Mouse (Mus musculus) forebrain, embryonic 15.5 days (tissue): ENCODE data around the gene Apol9a. TPM values are rescaled to one million over a fixed set of nuclear protein-coding genes. Genes with fewer than 3 reads are reported as not detected.
"Not testable (repeated sequence)": the region's sequence is repeated elsewhere in the genome, so short reads cannot be mapped to it uniquely, and the experiment has no call there.

Experiments
- ATAC-seq: fragments of 200-750 bp; cut with Nextera tagmentation; replicated peaks from 2 replicates; pipeline ENCODE4 v1.8.0; 2017; ENCODE audit warnings: mild to moderate bottlenecking, moderate TSS enrichment, moderate library complexity
- H3K27ac ChIP-seq: fragments of 300-500 bp; sonication (generic); replicated peaks from 2 replicates; pipeline ENCODE4 v1.5.1; 2015; ENCODE audit warnings: mild to moderate bottlenecking, inconsistent platforms
- H3K27me3 ChIP-seq: fragments of 300-500 bp; sonication (generic); 2 replicates; pipeline ENCODE4 v1.6.1; 2015; ENCODE audit warnings: inconsistent platforms
- H3K36me3 ChIP-seq: fragments of 300-500 bp; sonication (generic); 2 replicates; pipeline ENCODE4 v1.6.1; 2015; ENCODE audit warnings: mild to moderate bottlenecking, inconsistent platforms
- H3K4me1 ChIP-seq: fragments of 300-500 bp; sonication (generic); 2 replicates; pipeline ENCODE4 v1.6.1; 2015; ENCODE audit warnings: inconsistent platforms
- H3K4me2 ChIP-seq: fragments of 300-500 bp; sonication (generic); replicated peaks from 2 replicates; pipeline ENCODE4 v1.6.1; 2015; ENCODE audit warnings: mild to moderate bottlenecking, inconsistent platforms
- H3K4me3 ChIP-seq: fragments of 300-500 bp; sonication (generic); 2 replicates; pipeline ENCODE4 v1.5.1; 2015; ENCODE audit warnings: mild to moderate bottlenecking, inconsistent platforms
- H3K9ac ChIP-seq: fragments of 300-500 bp; sonication (generic); replicated peaks from 2 replicates; pipeline ENCODE4 v1.6.1; 2015; ENCODE audit warnings: mild to moderate bottlenecking, inconsistent platforms
- H3K9me3 ChIP-seq: fragments of 300-500 bp; sonication (generic); 2 replicates; pipeline ENCODE4 v1.6.1; 2016; ENCODE audit warnings: inconsistent platforms
- WGBS: fragments of 180-500 bp; shearing (Covaris S2); methylation state at CpG from one replicate; pipeline ENCODE4 v1.1.7; 2015; ENCODE audit warnings: mixed read lengths; 5-methylcytosine and 5-hydroxymethylcytosine counted together
- polyA plus RNA-seq: library from polyadenylated mRNA; unstranded; fragments of >200 nt; fragmentation: Nextera tagmentation; extraction: Ambion mirVana; gene quantifications from 2 replicates; pipeline ENCODE4 v1.2.1, GENCODE M21; 2015

The Apol9a gene
- polyA plus RNA-seq, 1 experiment from 2014 or later, result 0.11 TPM

DNA sequence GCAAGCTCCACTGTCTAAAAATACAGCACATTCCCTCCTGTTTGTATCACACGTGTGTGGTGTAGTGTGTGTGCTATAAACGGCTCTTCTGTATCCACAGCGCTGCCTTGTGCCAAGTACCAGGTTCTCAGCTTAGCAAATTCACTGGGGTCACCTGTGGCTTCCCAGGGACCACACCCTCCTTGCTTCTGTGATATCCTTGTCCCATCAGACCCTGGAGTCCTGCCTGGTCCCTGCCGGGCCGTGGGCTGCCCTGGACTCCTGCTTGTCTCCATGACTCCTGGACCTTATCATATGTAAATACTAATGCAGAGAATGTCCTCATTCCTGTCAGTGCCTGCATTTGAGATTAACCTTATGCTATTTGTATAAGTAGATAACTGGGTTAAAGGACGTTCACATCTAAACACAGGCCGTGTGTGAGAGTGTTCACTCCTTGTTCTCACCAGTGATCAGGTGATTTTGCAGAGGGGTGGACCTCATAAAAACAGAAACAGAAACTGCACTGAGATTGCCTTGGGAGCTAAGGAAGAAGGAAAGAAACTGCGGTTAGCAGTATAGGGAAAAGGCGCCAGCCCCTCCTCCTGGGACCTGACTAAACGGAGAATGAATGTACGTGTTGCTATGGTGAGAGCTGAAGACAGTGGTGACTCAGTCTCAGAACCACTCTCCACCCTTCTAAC, 13.3 kb downstream of the Apol9a start:
- WGBS, result 82% methylated on average over 11 of the region's 11 CpGs
- not testable (repeated sequence) for H3K27ac ChIP-seq, ATAC-seq

DNA sequence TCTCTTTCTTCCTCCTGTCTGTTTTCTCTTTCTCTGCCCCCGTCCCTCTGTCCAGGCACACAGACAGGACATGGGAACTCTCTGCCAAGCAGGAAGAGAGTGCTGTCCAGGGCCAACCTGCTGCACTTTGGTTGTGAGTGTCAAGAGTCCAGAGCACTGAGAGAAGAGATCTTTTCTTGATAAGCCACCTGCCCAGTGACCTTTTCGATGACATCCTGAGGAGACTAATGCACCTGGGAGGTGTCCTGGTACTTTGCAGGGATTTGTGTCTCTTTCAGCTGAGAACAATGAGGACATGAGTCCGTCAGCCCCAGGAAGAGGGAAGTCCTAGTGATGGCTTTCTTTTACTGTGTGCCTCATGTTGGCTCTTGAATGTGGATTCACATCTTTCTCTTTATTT, 17.1 kb downstream of the Apol9a start:
- not testable (repeated sequence) for ATAC-seq, H3K4me1 ChIP-seq, H3K4me2 ChIP-seq, H3K4me3 ChIP-seq, H3K27ac ChIP-seq, H3K36me3 ChIP-seq, H3K27me3 ChIP-seq, H3K9me3 ChIP-seq, H3K9ac ChIP-seq
- WGBS, result 67% methylated on average over 3 of the region's 3 CpGs

More for the DNA sequence above, 13.3 kb downstream of the Apol9a start:
- H3K4me3 ChIP-seq, H3K9me3 ChIP-seq, H3K27me3 ChIP-seq, H3K36me3 ChIP-seq, H3K4me2 ChIP-seq, H3K4me1 ChIP-seq, H3K9ac ChIP-seq: not testable (repeated sequence)

DNA sequence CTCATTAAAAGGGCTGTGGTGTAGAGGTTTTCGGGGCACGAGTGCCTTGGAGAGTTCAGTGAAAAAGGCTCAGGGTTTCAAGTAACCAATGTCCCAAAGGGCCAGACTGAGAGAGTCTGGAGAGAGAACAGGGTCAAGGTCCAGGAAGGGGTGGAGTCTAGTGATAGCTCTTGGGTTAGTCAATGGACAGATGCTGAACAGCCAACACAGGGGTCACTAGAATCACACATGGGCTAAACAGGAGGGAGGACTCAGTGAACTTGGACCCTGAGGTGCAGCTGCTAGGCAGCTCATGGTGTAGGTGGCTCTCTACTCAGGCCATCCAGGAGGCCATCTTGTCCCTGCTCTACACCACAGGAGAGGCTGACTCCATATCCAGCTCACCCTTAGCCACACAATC, 23.5 kb downstream of the Apol9a start:
- Histone ChIP-seq H3K4me1 (no peaks in the 10 kb centered on the region), H3K27me3 (no peaks in the 10 kb centered on the region), H3K27ac (no peak overlapping the region), H3K9ac (no peak overlapping the region), H3K4me3 (no peak overlapping the region), H3K36me3 (no peaks in the 10 kb centered on the region), H3K4me2 (no peak overlapping the region), H3K9me3 (no peaks in the 10 kb centered on the region)
- ATAC-seq, result no peak
- WGBS, result 93% methylated on average over 2 of the region's 2 CpGs

DNA sequence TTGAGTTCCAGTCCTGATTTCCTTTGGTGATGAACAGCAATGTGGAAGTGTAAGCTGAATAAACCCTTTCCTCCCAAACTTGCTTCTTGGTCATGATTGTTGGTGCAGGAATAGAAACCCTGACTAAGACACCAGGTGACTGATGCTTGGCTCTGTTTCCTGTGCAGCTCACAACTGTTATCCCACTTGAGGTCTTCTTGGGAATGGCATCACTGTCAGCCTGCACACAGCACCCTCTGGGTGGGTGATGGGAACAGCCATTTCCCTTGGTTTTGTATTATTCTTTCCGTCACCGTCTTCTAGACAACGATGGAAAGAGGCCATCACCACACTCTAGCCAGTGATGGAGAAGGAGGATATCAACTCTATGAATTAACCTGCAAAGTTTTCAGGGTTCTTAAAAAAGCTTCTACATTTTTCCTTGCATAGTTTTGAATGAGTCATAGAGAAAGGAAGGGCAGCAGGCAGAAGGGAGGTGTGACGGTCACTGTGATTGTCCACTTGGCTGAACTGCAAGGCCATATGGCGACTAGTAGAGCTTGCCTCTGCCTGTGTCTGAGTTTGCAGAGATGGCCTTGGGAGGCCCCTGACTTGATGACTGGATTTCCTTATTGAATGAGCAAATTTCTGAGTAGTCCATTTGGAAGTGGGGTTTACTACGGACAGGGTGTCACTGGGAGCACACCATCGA, 26.4 kb downstream of the Apol9a start:
- Histone ChIP-seq H3K4me1 (no peaks in the 10 kb centered on the region), H3K9ac (no peak overlapping the region), H3K9me3 (no peaks in the 10 kb centered on the region), H3K4me2 (no peak overlapping the region), H3K27ac (no peak overlapping the region), H3K36me3 (no peaks in the 10 kb centered on the region), H3K27me3 (no peaks in the 10 kb centered on the region), H3K4me3 (no peak overlapping the region)
- ATAC-seq, result no peak
- WGBS, result 95% methylated on average over 7 of the region's 7 CpGs

DNA sequence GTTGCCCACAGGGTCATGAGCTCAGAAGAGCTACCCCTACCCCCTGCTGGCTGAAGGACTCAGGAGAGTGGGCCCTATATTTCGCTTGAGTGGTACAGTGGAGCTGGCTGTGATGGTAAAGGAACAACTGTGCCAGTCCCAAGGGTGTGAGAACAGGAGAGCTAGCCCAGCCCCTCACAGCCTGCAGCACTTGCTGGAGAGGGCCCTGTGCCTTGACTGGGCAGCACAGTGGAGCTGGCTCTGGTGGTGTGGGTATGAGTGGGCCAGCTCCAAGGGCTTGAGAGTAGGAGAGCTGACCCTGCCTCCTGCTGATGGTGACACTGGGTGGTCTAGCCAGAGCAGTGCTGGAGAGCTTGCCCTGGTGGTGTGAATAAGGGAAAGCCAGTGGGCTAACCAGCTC, 28.1 kb downstream of the Apol9a start:
- H3K27me3 ChIP-seq, result no peaks in the 10 kb centered on the region
- 76% methylated on average over 1 of the region's 1 CpGs for WGBS
- no peak overlapping the region for H3K27ac ChIP-seq
- no peaks in the 10 kb centered on the region for H3K4me1 ChIP-seq
- H3K9ac ChIP-seq, result no peak overlapping the region
- no peaks in the 10 kb centered on the region for H3K9me3 ChIP-seq
- no peaks in the 10 kb centered on the region for H3K36me3 ChIP-seq
- no peak overlapping the region for H3K4me2 ChIP-seq
- H3K4me3 ChIP-seq, result no peak overlapping the region
- ATAC-seq, result no peak

DNA sequence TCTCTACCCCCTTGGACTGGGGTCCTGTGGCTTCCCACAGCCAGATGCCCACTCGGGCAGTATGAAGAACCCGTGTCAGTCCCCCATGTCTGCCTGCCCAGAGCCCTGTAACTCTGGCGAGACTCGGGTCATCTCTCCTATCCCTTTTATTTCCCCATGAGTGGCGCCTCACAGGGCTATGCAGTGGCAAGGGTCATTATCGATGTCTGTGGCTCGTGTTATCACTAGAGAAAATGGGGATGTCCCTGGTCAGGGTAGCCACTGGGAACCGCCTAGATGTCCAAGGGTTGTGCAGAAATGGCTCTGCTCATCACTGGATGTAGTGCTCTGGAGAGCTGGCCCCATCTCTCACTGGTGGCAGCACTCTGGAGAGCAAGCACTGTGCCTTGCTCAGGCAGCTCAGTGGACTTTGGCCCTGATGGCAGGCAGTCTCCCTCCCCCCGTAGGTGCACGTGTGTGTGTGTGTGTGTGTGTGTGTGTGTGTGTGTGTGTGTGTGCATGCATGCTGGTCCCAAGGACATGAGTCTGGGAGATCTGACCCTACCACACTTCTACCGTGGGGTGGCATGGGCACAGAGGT, 28.6 kb downstream of the Apol9a start:
- H3K27ac ChIP-seq, result no peak overlapping the region
- WGBS, result 87% methylated on average over 11 of the region's 11 CpGs
- no peak overlapping the region for H3K9ac ChIP-seq
- H3K36me3 ChIP-seq, result no peaks in the 10 kb centered on the region
- no peaks in the 10 kb centered on the region for H3K27me3 ChIP-seq
- H3K9me3 ChIP-seq, result no peaks in the 10 kb centered on the region
- H3K4me3 ChIP-seq, result no peak overlapping the region
- H3K4me2 ChIP-seq, result no peak overlapping the region
- no peaks in the 10 kb centered on the region for H3K4me1 ChIP-seq
- no peak for ATAC-seq

DNA sequence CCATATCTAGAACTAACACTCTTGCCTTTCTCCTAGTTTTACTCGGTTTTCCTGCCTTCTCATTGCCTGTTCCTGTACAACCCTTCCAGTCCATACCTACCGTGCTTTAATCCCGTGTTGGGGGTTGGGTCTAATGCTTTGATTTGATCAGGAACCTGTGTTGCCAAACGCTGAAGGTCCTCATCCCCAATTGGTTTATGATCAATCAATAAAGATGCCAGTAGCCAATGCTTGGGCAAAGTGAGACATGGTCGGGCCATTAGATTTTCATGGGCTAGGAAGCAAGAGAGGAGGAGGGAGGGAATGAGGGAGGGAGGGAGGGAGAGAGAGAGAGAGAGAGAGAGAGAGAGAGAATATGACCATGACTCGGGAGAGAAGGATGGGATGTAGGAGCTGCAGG, 29.5 kb downstream of the Apol9a start:
- Histone ChIP-seq H3K9ac (no peak overlapping the region), H3K4me1 (no peaks in the 10 kb centered on the region), H3K27me3 (no peaks in the 10 kb centered on the region), H3K27ac (no peak overlapping the region), H3K4me3 (no peak overlapping the region), H3K9me3 (no peaks in the 10 kb centered on the region), H3K36me3 (no peaks in the 10 kb centered on the region), H3K4me2 (no peak overlapping the region)
- 77% methylated on average over 6 of the region's 6 CpGs for WGBS
- no peak for ATAC-seq

DNA sequence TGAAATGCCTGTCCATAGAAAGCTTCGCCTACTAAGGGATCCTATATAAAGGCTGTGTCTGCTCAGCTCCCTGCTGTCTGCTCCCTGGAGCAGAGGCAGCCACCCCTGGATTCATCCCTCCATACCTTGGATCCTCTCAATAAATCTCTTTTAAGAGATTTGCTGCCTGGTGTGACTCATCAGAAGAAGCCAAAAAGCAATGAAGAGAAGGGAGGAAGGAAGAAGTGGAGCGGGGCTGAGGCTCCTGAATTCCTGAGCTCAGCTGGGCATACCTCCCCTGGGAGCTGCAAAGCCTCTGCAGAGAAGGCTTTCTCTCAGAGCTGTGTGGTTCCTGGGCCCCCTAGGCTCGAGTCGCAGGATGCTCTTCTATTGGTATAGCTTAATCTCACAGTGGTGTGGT, 31.0 kb downstream of the Apol9a start:
- no peaks in the 10 kb centered on the region for H3K36me3 ChIP-seq
- no peak for ATAC-seq
- no peak overlapping the region for H3K27ac ChIP-seq
- no peak overlapping the region for H3K4me2 ChIP-seq
- H3K9me3 ChIP-seq, result no peaks in the 10 kb centered on the region
- H3K4me1 ChIP-seq, result no peaks in the 10 kb centered on the region
- 41% methylated on average over 4 of the region's 4 CpGs for WGBS
- H3K9ac ChIP-seq, result no peak overlapping the region
- no peak overlapping the region for H3K4me3 ChIP-seq
- H3K27me3 ChIP-seq, result no peaks in the 10 kb centered on the region

DNA sequence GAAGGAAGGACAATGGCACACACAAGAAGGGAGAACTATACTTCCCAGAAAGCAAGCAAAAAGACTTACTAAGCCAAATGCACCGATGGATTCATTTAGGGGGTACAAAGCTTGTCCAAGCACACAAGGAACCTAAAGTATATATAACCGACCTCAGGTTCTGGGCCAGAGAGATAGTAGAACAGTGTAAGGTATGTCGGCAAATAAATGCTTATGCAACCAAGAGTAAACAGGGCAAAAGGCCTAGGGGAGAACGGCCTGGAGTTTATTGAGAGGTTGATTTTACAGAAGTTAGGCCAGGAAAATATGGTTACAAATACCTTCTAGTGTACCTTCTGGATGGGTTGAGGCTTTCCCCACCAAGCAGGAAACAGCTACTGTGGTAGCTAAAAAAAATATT, 33.5 kb downstream of the Apol9a start:
- WGBS, result 93% methylated on average over 4 of the region's 4 CpGs
- H3K27me3 ChIP-seq, result no peaks in the 10 kb centered on the region
- H3K9me3 ChIP-seq, result no peaks in the 10 kb centered on the region
- H3K36me3 ChIP-seq, result no peaks in the 10 kb centered on the region
- H3K9ac ChIP-seq, result no peak overlapping the region
- H3K4me3 ChIP-seq, result no peak overlapping the region
- H3K4me1 ChIP-seq, result no peaks in the 10 kb centered on the region
- no peak overlapping the region for H3K4me2 ChIP-seq
- no peak for ATAC-seq
- H3K27ac ChIP-seq, result no peak overlapping the region

DNA sequence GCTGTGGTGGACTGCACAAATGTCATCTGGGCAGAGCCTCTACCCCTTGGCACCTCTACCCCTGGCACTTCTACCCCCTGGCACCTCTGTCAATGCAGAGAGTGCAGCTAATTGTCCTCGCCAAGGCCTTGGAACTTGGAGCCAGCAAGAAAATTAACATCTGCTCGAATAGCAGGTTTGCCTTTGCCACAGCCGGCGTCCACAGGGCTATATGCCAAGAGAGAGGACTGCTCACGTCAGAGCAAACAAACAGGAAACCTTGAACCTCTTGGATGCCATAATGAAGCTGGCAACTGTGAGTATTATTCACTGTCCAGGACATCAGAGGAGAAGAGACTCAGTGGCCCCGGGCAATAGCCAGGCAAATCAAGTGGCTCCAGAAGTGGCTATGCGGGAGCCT, 34.0 kb downstream of the Apol9a start:
- Histone ChIP-seq H3K27ac (no peak overlapping the region), H3K9ac (no peak overlapping the region), H3K27me3 (no peaks in the 10 kb centered on the region), H3K4me3 (no peak overlapping the region), H3K4me1 (no peaks in the 10 kb centered on the region), H3K4me2 (no peak overlapping the region), H3K36me3 (no peaks in the 10 kb centered on the region), H3K9me3 (no peaks in the 10 kb centered on the region)
- ATAC-seq, result no peak
- WGBS, result 59% methylated on average over 7 of the region's 7 CpGs

DNA sequence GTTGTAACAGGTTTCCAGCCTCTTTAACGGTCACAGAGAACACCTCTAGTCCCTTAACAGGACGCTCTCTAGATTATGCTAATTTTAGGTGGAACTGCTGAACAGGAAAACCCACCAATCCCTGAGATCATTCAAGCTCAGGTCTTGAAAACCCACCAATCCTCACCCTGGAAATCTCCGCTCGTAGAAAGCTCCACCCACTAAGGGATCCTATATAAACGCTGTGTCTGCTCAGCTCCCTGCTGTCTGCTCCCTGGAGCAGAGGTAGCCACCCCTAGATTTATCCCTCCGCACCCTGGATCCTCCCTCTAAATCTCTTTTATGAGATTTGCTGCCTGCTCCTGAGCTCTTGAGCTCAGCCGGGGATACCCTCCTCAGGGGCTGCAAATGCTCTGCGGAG, 40.3 kb downstream of the Apol9a start:
- ATAC-seq, result no peak
- no peaks in the 10 kb centered on the region for H3K27me3 ChIP-seq
- no peak overlapping the region for H3K4me3 ChIP-seq
- no peak overlapping the region for H3K27ac ChIP-seq
- peaks cover 20% of the 10 kb centered on the region for H3K4me1 ChIP-seq
- 94% methylated on average over 8 of the region's 8 CpGs for WGBS
- no peak overlapping the region for H3K9ac ChIP-seq
- no peak overlapping the region for H3K4me2 ChIP-seq
- H3K9me3 ChIP-seq, result no peaks in the 10 kb centered on the region
- no peaks in the 10 kb centered on the region for H3K36me3 ChIP-seq

DNA sequence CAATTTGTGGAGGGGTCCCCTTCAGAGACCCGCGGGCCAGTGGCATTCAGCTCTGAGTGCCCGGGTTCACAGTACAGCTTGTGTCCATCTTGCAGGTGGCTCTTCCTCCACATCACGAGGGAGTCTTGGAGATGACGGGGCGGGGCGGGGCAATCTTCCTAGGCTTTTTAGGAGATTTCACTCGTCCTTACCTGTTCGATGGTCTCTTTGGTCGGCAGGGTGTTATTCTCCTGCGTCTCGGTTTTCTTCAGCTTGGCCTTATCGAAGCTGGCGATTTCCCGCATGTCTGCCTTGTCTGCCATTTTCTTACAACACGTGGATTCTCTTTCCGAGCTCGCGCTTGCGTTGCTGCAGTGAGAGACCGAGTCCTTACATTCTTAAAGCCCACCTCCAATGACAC, 41.0 kb downstream of the Apol9a start:
- ATAC-seq, result no peak

More for the DNA sequence above, 41.0 kb downstream of the Apol9a start:
- Histone ChIP-seq H3K9me3 (no peaks in the 10 kb centered on the region), H3K4me2 (no peak overlapping the region), H3K27ac (no peak overlapping the region), H3K4me3 (no peak overlapping the region), H3K4me1 (peaks cover 22% of the 10 kb centered on the region), H3K9ac (no peak overlapping the region), H3K27me3 (no peaks in the 10 kb centered on the region), H3K36me3 (no peaks in the 10 kb centered on the region)
- WGBS, result 93% methylated on average over 21 of the region's 21 CpGs
